Mouse (Mus musculus): ENCODE measurements around the gene 4930432K21Rik.
A peak's percentile ranks its signal among the peaks of the same experiment; 100 is the strongest.

The 4930432K21Rik gene

GRCm38 (mm10) chr8:84193161-84193560, 45.3 kb downstream of the 4930432K21Rik start:
- no peak for DNase-seq

GRCm38 (mm10) chr8:84193566-84193965, 45.7 kb downstream of the 4930432K21Rik start:
- no peak for DNase-seq

DNA sequence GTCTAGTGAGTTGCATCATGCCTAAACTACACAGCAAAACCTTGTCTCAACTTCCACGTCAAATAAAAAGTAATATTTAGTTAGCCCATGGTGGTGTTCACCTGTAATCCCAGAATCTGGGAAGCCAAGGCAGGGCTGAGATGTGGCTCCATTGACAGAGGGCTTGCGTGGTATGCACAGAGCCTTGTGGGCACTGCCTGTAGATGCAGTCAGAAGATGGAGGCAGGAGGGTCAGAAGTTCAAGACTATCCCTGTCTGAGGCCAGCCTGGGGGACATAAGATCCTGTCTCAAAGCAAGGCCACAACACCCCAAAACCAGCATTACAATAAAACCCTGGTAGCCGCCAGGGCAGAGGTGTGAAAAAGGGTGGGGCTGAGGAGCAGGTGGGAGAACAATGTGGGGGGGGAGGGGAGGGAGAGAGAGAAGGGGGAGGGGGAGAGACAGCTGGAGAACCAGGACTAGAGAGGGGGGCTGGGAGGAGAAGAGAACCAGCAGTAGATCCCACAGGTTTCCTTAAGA, 46.5 kb downstream of the 4930432K21Rik start:
- DNase-seq, result no peak

- peak; percentile 93 for DNase-seq
Measured at GRCm38 (mm10) chr8:84197141-84197921, 49.5 kb downstream of the 4930432K21Rik start.

DNA sequence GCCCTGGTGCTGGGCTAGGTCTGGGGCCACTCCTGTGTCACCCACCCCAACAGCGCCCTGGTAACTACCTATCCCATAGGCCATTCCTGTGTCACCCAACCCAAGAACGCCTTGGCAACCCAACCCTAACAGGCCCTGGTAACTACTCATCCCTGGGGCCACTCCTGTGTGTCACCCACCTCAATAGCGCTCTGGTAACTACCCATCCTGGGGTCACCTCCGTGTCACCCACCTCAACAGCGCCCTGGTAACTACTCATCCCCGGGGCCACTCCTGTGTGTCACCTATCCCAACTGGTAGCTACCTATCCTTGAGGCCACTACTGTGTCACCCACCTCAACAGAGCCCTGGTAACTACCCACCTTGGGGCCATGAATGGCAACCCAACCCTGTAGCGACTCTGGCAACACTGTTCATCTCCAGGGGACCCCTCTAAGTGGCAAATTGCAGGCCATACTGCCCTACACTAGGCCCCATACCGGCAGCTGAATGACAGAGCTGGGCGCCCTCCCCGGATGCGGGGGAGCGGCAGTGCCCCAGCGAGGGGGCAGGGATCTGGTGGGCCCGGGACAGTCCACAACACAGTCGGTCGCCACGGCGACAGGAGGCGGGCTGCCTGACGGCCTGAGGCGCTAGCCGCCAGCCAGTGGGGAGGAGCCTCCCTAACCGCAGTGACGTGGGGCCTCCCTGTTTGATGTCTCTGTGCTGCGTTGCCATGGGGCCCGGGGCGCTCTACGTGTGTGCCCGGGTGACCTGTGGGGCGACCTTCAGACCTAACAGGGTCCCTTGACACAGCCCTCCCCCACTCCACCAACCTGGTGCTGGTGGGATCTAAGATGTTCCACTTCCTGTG, 50.3 kb downstream of the 4930432K21Rik start:
- DNase-seq, result peak; percentile 99

DNA sequence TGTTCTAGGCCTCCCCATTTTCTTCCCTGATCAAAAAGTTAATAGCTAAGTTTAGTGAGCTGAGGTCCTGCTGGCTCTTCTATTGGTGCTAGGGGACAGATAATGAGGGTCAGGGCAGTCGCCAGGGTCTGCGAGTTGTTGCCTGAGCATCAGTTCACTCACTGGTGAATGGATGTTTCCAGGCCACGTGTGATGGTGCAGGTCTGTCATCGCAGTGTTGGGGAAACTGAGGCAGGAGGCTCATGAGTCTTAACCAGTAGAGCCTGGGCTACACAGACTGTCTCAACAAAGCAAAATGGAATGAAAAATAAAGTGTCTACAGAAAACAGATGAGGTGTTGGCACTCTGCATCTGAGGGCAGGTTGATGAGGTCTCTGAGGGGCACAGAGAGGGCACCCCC, 51.0 kb downstream of the 4930432K21Rik start:
- DNase-seq, result no peak

DNA sequence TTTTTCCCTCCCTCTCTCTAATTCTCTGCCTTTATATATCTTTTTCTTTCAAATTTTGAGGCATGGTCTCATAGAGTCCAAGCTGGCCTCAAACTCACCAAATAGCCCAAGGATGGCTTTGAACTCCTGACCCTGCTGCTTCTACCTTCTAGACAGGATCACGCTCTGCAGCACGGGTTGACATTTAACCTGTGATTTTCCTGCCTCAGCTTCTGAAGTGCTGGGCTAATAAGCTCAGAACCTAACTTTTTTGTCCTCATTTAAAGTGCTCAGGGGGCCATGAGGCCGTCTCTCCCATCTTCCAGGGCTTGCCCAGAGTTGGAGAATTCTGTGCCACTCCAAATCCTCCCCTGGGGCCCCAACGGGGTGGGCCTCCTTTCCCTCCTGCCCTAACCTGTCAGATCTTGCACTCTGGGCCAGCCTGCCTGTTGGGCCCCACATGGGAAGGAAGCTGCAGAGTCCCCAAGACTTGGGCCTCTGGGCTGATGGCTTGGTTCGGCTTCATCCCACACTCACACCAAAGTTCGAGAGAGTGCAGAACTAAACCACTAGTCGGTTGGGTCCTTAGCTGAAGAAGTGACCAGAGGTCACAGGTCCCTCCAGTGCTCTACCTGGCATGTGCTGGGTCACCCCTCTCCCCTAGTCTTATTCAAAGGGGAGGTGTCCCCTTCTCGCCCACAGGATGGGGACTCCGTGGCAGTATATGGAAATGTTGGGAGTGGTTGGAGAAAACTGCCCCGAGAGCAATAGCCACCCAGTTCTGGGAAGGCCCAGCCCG, 51.7 kb downstream of the 4930432K21Rik start:
- no peak for DNase-seq

GRCm38 (mm10) chr8:84200126-84200555, 52.3 kb downstream of the 4930432K21Rik start:
- DNase-seq, result no peak

GRCm38 (mm10) chr8:84200652-84201544, 53.1 kb downstream of the 4930432K21Rik start:
- peak; percentile 93 for DNase-seq

DNA sequence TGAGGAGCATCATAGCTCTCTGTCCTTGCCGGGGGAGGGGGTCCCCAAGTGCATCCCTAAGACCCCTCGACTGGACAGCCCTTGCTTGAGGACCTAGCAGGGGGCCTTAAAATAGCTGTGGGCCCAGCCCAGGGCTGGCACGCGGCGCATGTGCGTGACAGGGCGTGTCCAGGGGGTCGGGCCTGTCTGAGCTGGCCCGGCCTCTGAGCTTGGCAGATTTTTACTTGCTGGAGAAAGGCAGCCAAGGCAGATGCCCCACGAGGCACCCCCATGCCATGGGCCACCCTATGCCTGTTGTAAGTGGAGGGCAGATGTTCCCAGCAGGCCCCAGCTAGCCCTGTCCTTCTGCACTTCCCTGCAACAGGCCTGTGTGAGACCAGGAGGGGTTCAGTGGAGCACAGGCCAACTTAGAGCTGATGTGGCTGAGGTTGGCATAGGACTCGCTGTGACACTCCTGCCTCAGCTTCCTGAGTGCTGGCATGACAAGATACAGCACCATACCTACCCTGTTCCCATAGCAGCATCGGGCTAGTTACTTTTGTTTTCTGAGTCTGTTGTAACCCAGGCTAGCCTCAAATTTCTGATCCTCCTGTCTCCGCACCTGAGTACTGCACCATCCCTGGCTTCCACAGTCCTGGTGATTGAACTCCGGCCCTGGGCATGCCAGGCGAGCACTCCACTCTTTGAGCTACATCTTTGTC, 53.9 kb downstream of the 4930432K21Rik start:
- peak; percentile 93 for DNase-seq

DNA sequence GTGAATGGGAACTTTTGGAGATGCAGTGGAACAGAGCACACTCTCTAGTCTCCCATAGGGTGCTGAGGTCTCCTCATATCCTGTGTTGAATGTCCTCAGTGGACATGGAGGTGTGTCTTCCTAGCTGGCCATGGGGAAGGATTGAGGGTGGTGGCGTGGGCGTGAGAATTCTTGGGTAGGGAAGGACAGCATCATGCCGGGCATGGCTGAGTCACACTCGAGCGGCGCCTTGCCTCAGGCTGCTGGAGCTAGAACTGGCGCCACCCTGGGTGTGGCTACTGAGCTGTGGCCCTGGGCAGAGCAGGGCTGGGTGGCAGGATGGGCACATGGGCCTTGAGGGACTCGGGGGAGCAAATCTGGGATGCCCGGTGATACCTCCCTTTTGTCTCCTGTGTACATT, 54.6 kb downstream of the 4930432K21Rik start:
- DNase-seq, result peak; percentile 91

DNA sequence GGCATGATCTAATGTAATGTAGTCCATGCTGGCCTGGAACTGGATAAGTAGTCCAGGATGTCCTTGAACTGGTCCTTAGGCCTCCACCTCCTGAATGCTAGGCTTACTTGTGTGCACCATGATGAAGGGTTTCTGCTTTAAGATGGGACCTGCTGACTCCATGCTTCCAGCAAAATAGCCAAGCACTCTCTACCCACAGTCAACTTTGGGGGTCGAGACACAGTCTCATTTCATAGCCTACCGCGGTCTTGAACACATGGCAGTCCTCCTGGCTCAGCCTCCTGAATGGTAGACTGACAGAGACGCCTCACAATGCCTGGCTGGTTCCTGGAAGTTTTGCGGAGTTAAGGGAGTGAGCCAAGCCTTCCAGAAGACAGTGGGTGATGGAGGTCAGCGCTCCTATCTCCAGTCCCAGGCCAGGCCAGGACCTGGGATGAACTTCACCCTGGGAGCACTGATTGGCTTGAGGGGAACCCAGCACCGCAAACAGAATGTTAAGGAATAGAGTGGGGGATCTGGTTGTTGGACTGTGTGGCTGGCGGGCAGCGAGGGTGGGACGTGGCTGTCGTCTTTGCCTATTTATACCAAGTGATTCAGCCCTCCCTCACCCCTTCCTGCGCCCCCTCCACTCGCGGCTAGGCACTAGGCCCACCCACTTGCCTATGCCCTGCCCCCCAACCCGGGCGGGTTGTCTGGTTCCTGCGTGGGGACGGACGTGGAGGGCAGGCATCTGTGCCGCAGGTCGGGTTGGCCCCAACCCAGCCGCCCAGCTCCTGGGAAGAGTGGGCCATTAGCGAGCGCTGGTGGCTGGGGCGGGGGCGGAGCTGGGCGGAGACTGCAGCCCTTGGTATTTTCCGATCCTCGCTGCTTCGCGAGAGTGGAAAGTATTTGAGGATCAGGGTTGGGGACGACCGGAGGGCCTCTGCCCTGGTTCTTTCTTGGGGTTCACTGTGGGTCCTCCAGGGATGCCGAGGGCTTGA, 55.4 kb downstream of the 4930432K21Rik start:
- peak; percentile 93 for DNase-seq

DNA sequence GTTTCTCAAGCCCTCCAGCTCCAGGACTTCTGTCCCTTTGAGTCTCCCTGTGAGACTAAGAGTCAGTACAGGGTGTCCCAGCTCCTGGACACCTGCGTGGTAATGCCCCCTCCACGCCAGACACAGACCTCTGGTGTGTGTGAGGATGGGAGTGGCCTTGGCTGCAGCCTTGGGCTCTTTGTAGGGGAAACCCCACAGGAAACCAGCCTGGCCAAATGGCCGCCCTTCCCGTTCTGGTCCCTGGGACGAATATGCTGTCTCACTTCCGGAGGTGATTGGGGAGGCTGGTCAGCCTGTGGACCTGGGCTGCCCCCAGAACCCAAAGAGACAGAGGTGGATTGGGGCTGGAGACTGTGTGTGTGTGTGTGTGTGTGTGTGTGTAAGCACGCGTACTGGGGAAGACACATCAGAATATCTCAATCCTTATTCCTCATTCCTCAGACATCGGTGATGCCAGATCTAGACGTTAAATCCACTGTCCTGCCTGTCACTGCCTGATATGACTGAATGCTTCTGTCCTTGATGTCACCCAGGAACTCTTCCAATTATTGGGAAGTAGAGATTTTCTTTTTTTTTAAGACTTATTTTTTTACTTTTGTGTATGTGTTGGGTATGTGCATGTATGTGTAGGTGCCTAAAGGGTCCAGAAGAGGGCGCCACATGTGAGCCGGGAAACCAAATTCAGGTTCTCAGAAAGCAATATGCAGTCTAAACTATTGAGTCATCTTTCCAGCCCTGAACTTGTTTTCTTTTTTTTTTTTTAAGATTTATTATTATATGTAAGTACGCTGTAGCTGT, 56.3 kb downstream of the 4930432K21Rik start:
- DNase-seq, result peak; percentile 91

DNA sequence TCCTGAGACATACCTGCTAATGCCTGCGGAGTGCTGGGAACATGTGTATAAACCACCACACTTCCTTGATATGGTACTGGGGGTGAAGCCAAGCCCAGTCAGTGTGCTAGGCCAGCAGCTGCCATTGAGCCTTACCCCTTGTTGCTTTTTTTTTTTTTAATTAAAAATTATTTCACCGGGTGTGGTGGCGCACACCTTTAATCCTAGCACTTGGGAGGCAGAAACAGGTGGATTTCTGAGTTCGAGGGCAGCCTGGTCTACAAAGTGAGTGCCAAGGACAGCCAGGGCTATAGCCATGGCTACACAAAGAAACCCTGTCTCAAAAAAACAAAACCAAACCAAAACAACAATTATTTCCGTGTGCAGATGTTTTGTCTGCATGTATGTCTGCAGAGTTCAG, 57.2 kb downstream of the 4930432K21Rik start:
- DNase-seq, result no peak

GRCm38 (mm10) chr8:84206666-84207065, 58.8 kb downstream of the 4930432K21Rik start:
- DNase-seq, result no peak

DNA sequence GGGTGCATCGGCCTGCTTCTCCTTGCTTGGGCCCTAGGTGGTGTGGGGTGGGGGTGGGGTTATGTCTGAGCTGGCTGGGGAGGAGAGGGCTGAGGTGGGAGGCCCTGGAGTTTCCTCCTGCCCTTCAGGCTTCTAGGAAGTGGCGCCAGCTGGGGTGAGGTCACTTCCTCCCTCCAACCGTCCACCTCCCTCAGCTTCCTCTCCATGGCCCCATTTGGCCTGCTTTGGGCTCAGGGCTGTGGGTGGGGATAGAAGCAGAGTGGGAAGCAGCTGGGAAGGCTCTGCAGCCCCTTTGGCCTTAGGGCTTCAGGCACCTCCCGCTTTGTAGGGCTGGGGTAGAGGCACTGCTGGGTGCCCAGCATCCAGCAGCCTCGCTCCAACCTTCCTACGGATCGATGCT, 60.0 kb downstream of the 4930432K21Rik start:
- peak; percentile 85 for DNase-seq

DNA sequence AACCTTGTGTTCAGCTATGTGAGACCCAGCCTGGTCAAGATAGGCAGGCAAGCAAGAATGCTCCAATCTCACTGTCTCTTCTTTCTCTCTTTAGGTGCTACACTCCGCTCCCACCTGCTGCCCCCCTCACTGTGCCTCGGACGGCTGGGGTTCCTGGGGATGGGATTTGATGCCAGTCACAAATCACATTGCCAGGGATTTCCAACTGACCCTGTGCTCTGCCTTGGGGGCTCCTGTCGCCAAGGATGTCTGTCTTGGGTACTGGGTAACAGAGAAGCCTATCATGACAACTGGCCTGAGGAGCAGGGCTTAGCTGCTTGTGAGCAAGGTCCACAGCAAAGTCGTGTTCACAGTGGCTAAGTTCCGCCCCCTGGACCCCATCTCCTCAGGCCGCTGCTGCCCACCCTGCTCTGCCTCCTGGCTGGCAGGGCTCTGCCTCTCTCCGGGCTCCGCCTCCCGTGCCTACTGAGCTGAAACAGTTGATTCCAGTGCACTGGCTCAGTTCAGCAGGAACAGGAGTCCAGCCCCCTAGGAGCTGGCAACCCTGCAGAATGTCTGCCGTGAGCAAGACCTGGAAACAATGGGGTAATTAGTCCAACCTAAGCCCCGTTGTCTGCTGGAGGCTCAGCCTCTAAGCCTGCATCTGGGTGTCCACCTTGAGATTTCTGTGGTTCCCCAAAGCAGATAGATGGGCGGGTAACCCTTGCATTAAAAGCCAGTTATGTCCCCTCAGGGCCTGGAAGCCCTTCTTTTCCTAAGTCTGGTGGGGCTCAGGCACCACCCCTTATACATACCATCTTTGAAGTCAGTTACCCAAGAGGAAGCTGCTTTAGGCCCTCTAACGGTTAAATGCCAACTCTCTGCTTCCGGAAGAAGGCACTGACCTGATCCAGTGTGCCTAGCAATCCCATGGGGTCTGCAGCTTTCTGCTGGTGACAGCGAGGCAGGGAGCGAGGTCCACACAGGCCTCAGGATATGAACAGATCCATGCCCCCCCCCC, 60.9 kb downstream of the 4930432K21Rik start:
- no peak for DNase-seq

Data from lung, postnatal 36 days (tissue).